Mouse (Mus musculus) heart, postnatal 36 days (tissue): ENCODE data around the gene Fkbp1b. TPM values are rescaled to one million over a fixed set of nuclear protein-coding genes. Genes with fewer than 3 reads are reported as not detected.
"Not testable (repeated sequence)": the region's sequence is repeated elsewhere in the genome, so short reads cannot be mapped to it uniquely, and the experiment has no call there.

ENCODE experiments used
- DNase-seq, 2 experiments: peaks; one replicate each; pipeline ENCODE4 v3.0.0; 2021 to 2022
- intact Hi-C: fragments of 180-260 bp; cut with DNase I; formaldehyde crosslinking; loops from one replicate; pipeline ENCODE4 v1.15.1; 2025
- total RNA-seq, 2 experiments: library from RNA; stranded (reverse); gene quantifications; 2 replicates each; pipeline ENCODE4 v1.2.3; 2021

Gene Fkbp1b
- total RNA-seq: 1 to 10 TPM; 1.3 to 1.5 TPM

DNA sequence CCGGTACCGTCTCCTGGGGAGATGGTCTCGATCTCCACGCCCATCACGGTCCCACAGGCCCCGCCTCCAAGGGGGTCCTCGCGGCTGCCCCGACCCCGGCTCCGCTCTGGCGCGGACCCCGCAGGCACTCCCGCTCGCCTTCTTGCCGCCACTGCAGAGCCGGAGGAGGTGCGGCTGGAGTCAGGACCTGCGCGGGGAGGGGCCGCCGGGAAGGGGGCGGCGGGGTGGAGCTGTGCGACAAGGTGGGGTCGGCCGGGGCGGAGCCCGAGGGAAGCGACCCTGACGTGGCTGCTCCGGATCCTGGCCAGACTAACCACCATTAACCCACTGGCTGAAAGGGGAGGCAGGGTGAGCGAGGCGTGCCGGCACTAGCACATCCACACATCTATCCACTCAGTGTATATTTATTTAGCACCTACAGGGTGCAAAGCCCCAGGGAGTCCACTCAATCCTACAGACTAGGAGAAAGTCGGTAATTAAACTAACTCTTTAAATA is at the start of gene Fkbp1b:
Gene Fkbp1b, minus strand, starts transcription at position 200 of the 496 bp plus-strand sequence.
- intact Hi-C loops: loop anchor here (5.0 to 10.0 kb wide), 2 partner anchors 76 to 247 kb away; partner anchors contain the start of genes Atad2b, Gm3625 and Itsn2
- peak; percentile 48 to 61 for DNase-seq

DNA sequence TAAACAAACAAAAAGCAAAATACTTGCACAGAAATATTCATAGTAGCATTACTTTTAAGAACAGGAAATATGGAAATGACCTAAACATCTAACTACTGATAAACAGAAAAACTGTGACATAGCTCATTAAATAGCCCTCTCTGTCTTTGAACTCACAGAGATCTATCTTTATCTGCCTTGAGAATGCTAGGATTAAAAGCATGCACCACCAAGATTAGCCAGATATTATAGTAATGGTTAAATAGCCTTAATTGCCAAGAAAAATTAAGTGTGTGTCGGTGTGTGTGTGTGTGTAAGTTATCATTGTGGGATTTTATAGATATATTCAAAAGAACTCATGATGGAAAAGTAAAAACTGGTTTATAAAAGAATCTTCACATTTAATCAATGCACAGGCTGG is 48.5 kb upstream of the Fkbp1b start:
- intact Hi-C loops: no loop called here
- DNase-seq: no peak

GRCm38 (mm10) chr12:4889251-4889650 is 47.9 kb upstream of the Fkbp1b start:
- intact Hi-C loops: no loop called here

GRCm38 (mm10) chr12:4888739-4889138 is 47.3 kb upstream of the Fkbp1b start:
- intact Hi-C loops: no loop called here
- no peak for DNase-seq

More at GRCm38 (mm10) chr12:4889251-4889650, 47.9 kb upstream of the Fkbp1b start:
- DNase-seq: no peak

DNA sequence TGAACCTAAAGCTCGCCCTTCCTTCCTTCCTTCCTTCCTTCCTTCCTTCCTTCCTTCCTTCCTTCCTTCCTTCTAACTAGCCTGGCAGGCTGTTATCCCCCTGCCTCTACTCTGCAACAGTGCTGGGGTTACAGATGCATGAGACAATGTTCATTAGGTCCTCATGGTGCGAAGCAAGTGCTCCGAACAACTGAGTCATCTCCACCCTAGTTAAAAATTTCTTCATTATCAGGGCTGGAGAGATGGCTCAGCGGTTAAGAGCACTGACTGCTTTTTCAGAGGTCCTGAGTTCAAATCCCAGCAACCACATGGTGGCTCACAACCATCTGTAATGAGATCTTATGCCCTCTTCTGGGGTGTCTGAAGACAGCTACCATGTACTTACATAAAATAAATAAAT is 45.2 kb upstream of the Fkbp1b start:
- intact Hi-C loops: not testable (repeated sequence)

GRCm38 (mm10) chr12:4885062-4885461 is 43.7 kb upstream of the Fkbp1b start:
- intact Hi-C loops: no loop called here
- DNase-seq: no peak

More for the DNA sequence above, 45.2 kb upstream of the Fkbp1b start:
- DNase-seq: not testable (repeated sequence)

- intact Hi-C loops: no loop called here
- DNase-seq: no peak
Measured at GRCm38 (mm10) chr12:4882086-4882485, 40.7 kb upstream of the Fkbp1b start.

DNA sequence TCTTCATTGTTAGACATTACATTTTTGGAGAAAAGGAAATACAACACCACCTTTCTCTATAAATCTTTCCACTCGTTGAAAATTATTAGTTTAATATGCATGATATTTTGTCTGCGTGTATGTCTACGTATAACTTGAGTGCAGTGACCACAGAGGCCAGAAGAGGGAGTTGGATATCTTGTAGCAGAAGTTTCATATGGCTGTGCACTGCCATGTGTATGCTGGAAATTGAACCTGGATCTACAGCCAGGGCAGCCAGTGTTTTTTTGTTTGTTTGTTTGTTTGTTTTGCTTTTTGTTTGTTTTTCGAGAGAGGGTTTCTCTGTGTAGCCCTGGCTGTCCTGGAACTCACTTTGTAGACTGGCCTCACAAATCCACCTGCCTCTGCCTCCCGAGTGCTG is 37.7 kb upstream of the Fkbp1b start:
- no peak for DNase-seq
- intact Hi-C loops: no loop called here

DNA sequence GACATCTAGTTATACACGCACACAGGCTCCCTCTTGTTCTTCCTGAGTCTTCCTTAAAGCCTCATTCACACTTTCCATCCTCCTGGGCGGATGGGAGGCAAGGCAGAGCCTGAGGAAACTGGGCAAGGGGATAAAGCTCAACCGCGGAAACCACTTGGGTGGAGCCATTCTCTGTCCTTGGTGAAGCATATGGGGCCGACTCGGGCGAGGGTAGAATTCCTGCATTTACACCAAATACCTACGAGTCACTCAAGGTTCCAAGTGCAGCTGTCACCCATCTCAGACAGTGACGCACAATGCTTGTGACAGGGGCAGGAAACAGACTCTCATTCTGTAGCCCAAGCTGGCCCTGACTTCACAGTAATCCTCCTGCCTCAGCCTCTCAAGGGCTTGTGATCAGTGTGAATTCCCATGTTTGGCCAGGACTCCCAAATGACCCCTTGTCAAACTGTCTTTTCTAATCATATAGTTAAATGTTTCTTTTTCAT is 36.9 kb upstream of the Fkbp1b start:
- intact Hi-C loops: no loop called here
- DNase-seq: no peak

- intact Hi-C loops: no loop called here
Measured at GRCm38 (mm10) chr12:4875623-4876022, 34.2 kb upstream of the Fkbp1b start.

DNA sequence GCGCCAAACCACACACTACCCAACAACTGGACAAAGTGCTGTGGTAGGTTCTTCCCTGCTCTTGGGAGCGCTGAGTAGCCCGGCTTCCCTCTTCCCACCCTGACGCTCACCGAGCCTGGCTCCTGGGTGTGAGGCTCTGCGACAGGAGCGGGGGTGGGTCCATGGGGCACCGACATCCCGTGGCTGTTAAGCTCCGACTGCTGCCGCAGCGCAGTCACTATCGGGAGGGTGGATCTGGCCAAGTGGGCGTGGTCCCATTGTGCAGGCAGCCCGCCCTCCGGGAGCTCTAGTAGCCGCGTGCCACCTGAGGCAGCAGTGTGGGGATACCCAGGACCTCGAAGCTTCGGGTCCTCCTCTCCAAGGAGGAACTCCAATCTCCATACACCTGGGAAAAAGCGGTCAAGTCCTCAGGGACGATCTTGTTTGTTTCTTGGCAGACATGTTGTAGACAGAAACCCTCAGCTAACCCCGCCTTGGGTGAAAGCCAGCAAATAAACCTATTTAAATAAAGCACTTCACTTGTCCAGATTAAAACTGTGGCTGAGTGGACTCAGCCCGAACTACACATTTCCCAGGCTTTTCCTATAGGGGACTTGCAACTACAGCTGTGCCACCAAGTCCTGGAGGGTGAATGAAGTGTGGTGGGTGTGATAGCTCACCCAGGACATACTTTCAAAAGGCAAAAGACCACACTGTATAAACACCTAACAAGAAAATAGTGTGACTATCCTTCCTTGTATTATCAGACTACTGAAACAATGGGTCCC is 33.0 kb upstream of the Fkbp1b start, which contains the start of gene Mfsd2b:
Gene Mfsd2b, minus strand, starts transcription at position 199 of the 767 bp plus-strand sequence.
- DNase-seq: peak; percentile 63 to 70
- intact Hi-C loops: no loop called here

More at GRCm38 (mm10) chr12:4875623-4876022, 34.2 kb upstream of the Fkbp1b start:
- no peak for DNase-seq

- no peak for DNase-seq
- intact Hi-C loops: no loop called here
Measured at GRCm38 (mm10) chr12:4873531-4873930, 32.1 kb upstream of the Fkbp1b start.

DNA sequence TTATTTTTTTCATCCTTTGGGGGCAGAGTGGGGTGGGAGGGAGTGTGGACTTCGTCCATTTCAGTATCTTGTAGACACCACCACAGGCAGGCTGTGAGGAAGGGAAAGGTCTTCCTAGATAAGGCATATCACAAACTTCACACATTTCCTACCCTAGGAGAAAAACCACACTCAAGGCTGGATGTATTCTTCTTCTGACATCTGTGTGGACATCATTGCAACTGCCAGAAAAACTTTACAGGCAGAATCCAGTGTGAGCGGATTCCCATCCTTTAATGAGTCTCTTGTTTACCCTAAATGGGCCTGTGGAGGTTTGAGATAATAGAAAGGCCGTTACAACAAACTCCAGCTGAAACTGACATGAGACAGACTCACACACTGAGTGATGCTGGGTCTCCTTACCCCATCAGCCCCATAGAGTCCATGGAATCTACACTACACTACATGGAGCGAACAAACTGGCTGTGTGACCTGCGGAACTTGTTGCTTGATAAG is 31.6 kb upstream of the Fkbp1b start:
- intact Hi-C loops: no loop called here
- DNase-seq: no peak

- intact Hi-C loops: no loop called here
- DNase-seq: no peak
Measured at GRCm38 (mm10) chr12:4872273-4872672, 30.9 kb upstream of the Fkbp1b start.

DNA sequence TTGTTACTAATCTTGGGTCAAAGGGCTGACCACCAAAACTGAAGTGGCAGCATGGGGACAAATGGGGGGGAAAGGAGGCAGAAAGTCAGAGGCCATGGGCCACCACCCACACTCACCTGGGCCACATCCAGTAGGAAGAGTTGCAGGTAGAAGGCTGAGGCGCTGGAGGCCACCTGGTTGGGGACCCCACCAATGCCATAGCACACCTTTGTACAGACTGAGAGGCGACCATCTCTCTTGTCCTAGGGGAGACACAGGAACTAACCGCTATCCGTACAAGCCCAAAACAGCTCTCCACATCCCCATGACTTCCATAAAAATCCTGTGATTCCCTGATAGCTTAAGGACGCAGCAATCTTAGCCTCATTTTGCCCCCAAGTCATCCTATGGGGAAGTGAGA is 29.9 kb upstream of the Fkbp1b start:
- intact Hi-C loops: no loop called here
- no peak for DNase-seq

- DNase-seq: no peak
- intact Hi-C loops: no loop called here
Measured at GRCm38 (mm10) chr12:4868924-4869323, 27.5 kb upstream of the Fkbp1b start.

DNA sequence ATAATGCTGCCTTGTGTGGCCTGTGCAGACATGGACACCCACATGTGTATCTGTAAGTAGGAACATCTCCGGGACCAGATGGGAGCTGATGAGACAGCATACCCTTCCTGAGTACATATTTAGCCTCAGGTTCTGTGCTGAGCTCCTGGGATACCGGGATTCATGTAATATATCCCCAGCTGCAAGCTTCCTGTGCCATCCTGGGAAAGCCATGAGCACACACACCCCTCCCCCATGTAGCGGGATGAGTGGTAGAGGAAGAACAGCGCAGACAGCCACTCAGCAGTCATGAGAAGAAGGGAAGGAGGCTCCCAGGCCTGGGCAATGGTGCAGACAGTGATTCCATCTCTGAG is 22.9 kb upstream of the Fkbp1b start:
- intact Hi-C loops: no loop called here
- DNase-seq: no peak

- DNase-seq: peak in 1 of 2 experiments; percentile 10
- intact Hi-C loops: no loop called here
Measured at GRCm38 (mm10) chr12:4863654-4864337, 22.4 kb upstream of the Fkbp1b start.

GRCm38 (mm10) chr12:4862672-4863071 is 21.3 kb upstream of the Fkbp1b start:
- intact Hi-C loops: no loop called here
- no peak for DNase-seq

DNA sequence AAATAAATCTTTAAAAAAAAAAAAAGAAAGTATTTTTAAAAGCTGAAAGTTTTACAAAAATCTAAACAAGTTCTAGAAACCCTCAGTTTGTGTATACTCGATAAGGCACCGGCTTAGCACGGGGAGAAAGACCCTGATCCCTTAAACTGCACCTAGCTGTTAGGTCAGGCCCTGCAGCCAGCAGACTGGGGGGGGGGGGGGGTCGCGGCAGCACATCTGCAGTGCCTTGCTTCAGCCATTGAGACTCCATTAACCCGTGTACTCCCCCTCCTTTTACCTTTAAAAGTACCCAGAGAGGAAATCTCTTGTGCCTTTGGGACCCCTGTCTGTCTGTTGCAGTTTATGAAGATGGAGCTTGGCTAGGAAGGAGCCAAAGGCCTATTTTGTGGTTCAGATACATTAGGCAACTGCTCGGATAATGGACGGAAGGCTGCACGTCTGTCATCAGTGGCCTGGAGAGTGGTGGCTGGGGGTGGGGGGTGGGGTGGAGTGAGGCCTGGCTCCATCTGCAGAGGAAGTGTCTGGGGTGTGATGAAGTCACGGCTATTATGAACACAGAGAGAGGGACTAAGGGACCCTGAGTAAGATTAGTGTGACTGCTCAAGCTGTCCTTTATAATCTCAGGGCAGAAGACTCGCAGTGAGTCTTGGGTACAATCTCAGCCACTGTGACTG is 18.0 kb upstream of the Fkbp1b start:
- intact Hi-C loops: loop anchor here (5.0 kb wide), 1 partner anchor 58 kb away; the partner anchor contains the start of gene Atad2b
- no peak for DNase-seq

- DNase-seq: no peak
- intact Hi-C loops: loop anchor here (1.0 to 5.0 kb wide), 2 partner anchors 60 to 116 kb away; partner anchors contain the start of gene Atad2b
Measured at GRCm38 (mm10) chr12:4856834-4857233, 15.4 kb upstream of the Fkbp1b start.
